Mouse (Mus musculus) kidney, postnatal 25 days (tissue): ENCODE results near the gene Cd37.

Source experiments
- DNase-seq, 2 experiments: peaks; one replicate each; pipeline ENCODE4 v3.0.0; 2021; ENCODE audit warnings: mixed read lengths in 2 of 2

The Cd37 gene

GRCm38 (mm10) chr7:45234333-45234841 lies 4.5 kb downstream of the Cd37 start:
- DNase-seq = no peak

GRCm38 (mm10) chr7:45233580-45234332 lies 5.2 kb downstream of the Cd37 start:
- DNase-seq = peak in 1 of 2 experiments; percentile 14

- no peak for DNase-seq
These were observed 6.0 kb downstream of the Cd37 start for GRCm38 (mm10) chr7:45232716-45233465.

- DNase-seq = no peak
These were observed 7.0 kb downstream of the Cd37 start for GRCm38 (mm10) chr7:45231941-45232340.

GRCm38 (mm10) chr7:45231192-45231591 lies 7.7 kb downstream of the Cd37 start:
- no peak for DNase-seq

- no peak for DNase-seq
These were observed 9.3 kb downstream of the Cd37 start for GRCm38 (mm10) chr7:45229459-45230203.

GRCm38 (mm10) chr7:45229046-45229445 lies 9.9 kb downstream of the Cd37 start:
- DNase-seq = no peak

GRCm38 (mm10) chr7:45228548-45228947 lies 10.4 kb downstream of the Cd37 start:
- no peak for DNase-seq

- no peak for DNase-seq
These were observed 12.5 kb downstream of the Cd37 start for GRCm38 (mm10) chr7:45226421-45226820.

GRCm38 (mm10) chr7:45224826-45225225 lies 14.1 kb downstream of the Cd37 start:
- no peak for DNase-seq

GRCm38 (mm10) chr7:45221680-45222079 lies 17.2 kb downstream of the Cd37 start:
- no peak for DNase-seq

GRCm38 (mm10) chr7:45216442-45217183 lies 22.3 kb downstream of the Cd37 start:
- peak; percentile 76 to 82 for DNase-seq

- peak; percentile 64 to 71 for DNase-seq
These were observed 23.1 kb downstream of the Cd37 start, which contains the start of gene Tead2 for GRCm38 (mm10) chr7:45215673-45216441. TSS of gene Tead2 (plus strand) at chr7:45215753.

- DNase-seq = no peak
These were observed 25.2 kb downstream of the Cd37 start for GRCm38 (mm10) chr7:45213708-45214107.

GRCm38 (mm10) chr7:45212356-45212755 lies 26.6 kb downstream of the Cd37 start:
- no peak for DNase-seq

- no peak for DNase-seq
These were observed 27.1 kb downstream of the Cd37 start, which contains the start of gene Dkkl1 for GRCm38 (mm10) chr7:45211851-45212251. TSS of gene Dkkl1 (minus strand) at chr7:45212147.

GRCm38 (mm10) chr7:45211070-45211469 lies 27.8 kb downstream of the Cd37 start:
- DNase-seq = no peak

GRCm38 (mm10) chr7:45208260-45208659 lies 30.7 kb downstream of the Cd37 start:
- DNase-seq = no peak

- DNase-seq = peak; percentile 90 to 94
These were observed 34.4 kb downstream of the Cd37 start, which contains the start of gene Ccdc155 for GRCm38 (mm10) chr7:45204380-45205143. TSS of gene Ccdc155 (minus strand) at chr7:45204892.

- no peak for DNase-seq
These were observed 36.3 kb downstream of the Cd37 start for GRCm38 (mm10) chr7:45202654-45203053.

GRCm38 (mm10) chr7:45198961-45199360 lies 40.0 kb downstream of the Cd37 start:
- no peak for DNase-seq
